Mouse (Mus musculus) limb, embryonic 12.5 days (tissue): ENCODE measurements around the gene Ints13. TPM values are rescaled to one million over a fixed set of nuclear protein-coding genes. Genes with fewer than 3 reads are reported as not detected.

ENCODE experiments used
- ATAC-seq: fragments of 200-750 bp; cut with Nextera tagmentation; 2 replicates; pipeline ENCODE4 v1.8.0; 2017; ENCODE audit warnings: low read depth, moderate TSS enrichment; ENCODE audit not compliant: insufficient number of reproducible peaks, insufficient read depth, low FRiP score, low TSS enrichment
- H3K27ac ChIP-seq: fragments of 300-500 bp; sonication (generic); 2 replicates; pipeline ENCODE4 v1.5.1; 2016; ENCODE audit warnings: mild to moderate bottlenecking, moderate library complexity
- H3K27me3 ChIP-seq: fragments of 300-500 bp; sonication (generic); 2 replicates; pipeline ENCODE4 v1.6.1; 2016; ENCODE audit warnings: mild to moderate bottlenecking, moderate library complexity
- H3K36me3 ChIP-seq: fragments of 300-500 bp; sonication (generic); 2 replicates; pipeline ENCODE4 v1.6.1; 2016; ENCODE audit warnings: mild to moderate bottlenecking, moderate library complexity
- H3K4me1 ChIP-seq: fragments of 300-500 bp; sonication (generic); replicated peaks from 2 replicates; pipeline ENCODE4 v1.6.1; 2016
- H3K4me2 ChIP-seq: fragments of 300-500 bp; sonication (generic); 2 replicates; pipeline ENCODE4 v1.6.1; 2016; ENCODE audit warnings: mild to moderate bottlenecking, moderate library complexity
- H3K4me3 ChIP-seq: fragments of 300-500 bp; sonication (generic); replicated peaks from 2 replicates; pipeline ENCODE4 v1.5.1; 2016; ENCODE audit warnings: mild to moderate bottlenecking
- H3K9ac ChIP-seq: fragments of 300-500 bp; sonication (generic); replicated peaks from 2 replicates; pipeline ENCODE4 v1.6.1; 2016; ENCODE audit warnings: mild to moderate bottlenecking, moderate library complexity
- H3K9me3 ChIP-seq: fragments of 300-500 bp; sonication (generic); 2 replicates; pipeline ENCODE4 v1.6.1; 2016; ENCODE audit warnings: mild to moderate bottlenecking, moderate library complexity
- WGBS: fragments of 180-500 bp; shearing (Covaris S2); methylation state at CpG from one replicate; pipeline ENCODE4 v1.1.7; 2016; 5-methylcytosine and 5-hydroxymethylcytosine counted together
- polyA plus RNA-seq: library from polyadenylated mRNA; unstranded; fragments of >200 nt; fragmentation: Nextera tagmentation; extraction: Ambion mirVana; gene quantifications from 2 replicates; pipeline ENCODE4 v1.2.1, GENCODE M21; 2016

The Ints13 gene
- 92.9 and 101 TPM in 2 replicates for polyA plus RNA-seq

DNA sequence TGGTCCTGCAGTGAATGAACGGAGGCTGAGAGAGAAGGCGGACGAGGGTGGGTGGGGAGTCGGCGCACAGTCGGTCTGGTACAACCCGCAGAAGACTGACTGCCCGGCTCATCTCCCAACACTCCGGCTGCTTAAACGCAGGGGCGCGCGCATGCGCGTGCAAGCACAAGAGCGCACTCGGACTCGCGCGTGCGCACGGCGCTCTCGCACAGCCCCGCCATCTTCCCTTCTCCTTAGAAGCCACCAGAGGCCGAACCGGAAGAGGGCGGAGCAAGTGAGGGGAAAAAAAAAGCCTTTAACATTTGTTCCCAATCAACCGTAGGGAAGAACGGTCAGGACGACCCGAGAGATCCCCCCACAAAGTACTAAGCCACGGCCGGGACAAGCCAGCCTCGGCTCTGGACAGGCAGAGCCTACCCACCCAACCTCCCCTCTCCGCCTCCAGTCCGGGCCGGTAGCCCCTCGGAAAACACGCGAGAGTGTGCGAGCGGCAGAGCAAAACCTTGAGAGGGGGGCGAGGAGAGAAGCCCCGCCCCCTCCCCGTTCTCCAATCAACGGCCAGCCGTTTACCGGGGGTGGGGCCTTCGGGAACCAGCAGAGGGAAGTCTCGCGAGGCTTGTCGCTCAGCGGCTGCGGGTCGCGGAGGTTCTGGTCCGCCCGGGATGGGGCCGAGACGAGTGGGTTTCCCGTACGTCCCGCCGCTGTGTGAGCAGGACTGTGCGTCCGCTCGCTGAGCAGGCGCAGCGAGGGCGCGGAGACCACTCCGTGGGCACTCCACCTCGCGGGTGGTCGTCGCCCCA lies at the start of gene Ints13:
TSS of gene Ints13 (minus strand) at position 526 of the 800 bp plus-strand sequence.
- Histone ChIP-seq H3K9me3 (no peaks in the 10 kb centered on the region), H3K4me1 (peaks cover 40% of the 10 kb centered on the region), H3K4me3 (peak within 1 kb of the TSS; percentile 88), H3K36me3 (no peaks in the 10 kb centered on the region), H3K9ac (peak within 1 kb of the TSS; percentile 95), H3K4me2 (peak within 1 kb of the TSS; percentile 65), H3K27me3 (no peaks in the 10 kb centered on the region), H3K27ac (peak within 1 kb of the TSS; percentile 96)
- peak; percentile 95 for ATAC-seq
- WGBS, result under 1% methylated on average over 76 of the region's 77 CpGs

DNA sequence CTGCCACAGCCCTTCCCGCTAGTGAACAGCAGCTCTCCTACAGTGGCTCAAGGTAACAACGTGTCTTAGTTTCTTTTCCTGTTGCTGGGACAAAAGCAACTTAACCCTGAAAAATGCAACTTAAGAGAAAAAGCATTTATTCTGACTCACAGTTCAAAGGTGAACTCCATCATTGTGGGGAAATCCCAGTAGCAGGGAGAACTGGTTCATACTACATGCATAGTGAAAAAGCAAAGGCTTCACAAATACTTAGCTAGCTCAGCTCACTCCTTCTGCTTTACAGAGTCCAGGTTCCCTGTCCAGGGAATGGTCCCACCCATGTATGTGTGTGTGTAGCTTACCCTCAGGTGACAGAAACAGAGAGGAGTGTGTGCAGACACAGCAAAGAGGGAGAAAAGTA lies 39.0 kb upstream of the Ints13 start:
- WGBS, result 93% methylated on average over 2 of the region's 2 CpGs
- Histone ChIP-seq H3K9ac (no peak overlapping the region), H3K9me3 (no peaks in the 10 kb centered on the region), H3K27me3 (no peaks in the 10 kb centered on the region), H3K36me3 (peaks cover 96% of the 10 kb centered on the region), H3K4me3 (no peak overlapping the region), H3K27ac (no peak overlapping the region), H3K4me2 (no peak overlapping the region), H3K4me1 (no peaks in the 10 kb centered on the region)
- ATAC-seq, result no peak

DNA sequence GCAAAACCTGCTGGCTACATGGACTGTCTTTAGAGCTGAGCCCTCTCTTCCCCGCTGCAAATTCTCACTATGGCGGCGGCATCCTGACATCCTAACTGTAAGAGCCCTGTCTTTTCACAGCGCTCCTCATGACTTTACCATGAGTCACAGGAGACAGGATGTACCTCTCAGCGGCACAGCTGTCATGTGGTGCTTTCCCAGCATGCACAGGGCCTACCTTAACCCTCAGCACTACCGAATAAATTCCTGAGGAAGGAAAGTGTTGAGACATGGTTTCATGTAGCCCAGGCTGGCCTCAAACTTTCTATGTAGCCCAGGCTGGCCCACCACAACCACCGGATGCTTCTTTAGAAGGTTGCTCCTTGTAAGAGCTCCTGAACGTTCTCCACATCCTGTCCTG lies 38.3 kb upstream of the Ints13 start:
- no peak overlapping the region for H3K9ac ChIP-seq
- peaks cover 90% of the 10 kb centered on the region for H3K36me3 ChIP-seq
- H3K27me3 ChIP-seq, result no peaks in the 10 kb centered on the region
- H3K4me2 ChIP-seq, result no peak overlapping the region
- H3K4me3 ChIP-seq, result no peak overlapping the region
- ATAC-seq, result no peak
- 93% methylated on average over 8 of the region's 8 CpGs for WGBS
- no peaks in the 10 kb centered on the region for H3K9me3 ChIP-seq
- H3K27ac ChIP-seq, result no peak overlapping the region
- no peaks in the 10 kb centered on the region for H3K4me1 ChIP-seq

DNA sequence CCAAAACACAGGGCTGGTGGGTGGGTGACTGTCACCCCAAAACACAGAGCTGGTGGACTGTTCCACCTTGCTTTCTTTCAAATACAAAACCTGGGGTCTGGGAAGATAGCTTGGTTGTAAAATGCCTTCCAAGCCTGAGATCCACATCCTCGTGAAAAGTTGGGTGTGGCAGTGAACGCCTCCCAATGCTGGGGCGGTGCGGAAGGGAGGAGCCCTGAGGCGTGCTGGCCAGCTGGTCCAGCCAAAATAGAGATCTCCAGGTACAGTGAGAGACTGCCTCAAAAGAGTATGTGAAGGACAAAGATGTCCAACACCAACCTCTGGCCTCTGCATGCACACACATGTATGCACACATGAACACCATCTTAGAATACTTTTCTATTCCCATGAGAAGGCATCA lies 36.9 kb upstream of the Ints13 start:
- ATAC-seq, result no peak
- Histone ChIP-seq H3K36me3 (peaks cover 91% of the 10 kb centered on the region), H3K27me3 (no peaks in the 10 kb centered on the region), H3K9me3 (no peaks in the 10 kb centered on the region), H3K9ac (no peak overlapping the region), H3K4me2 (no peak overlapping the region), H3K4me1 (no peaks in the 10 kb centered on the region), H3K4me3 (no peak overlapping the region), H3K27ac (no peak overlapping the region)
- WGBS, result 91% methylated on average over 5 of the region's 5 CpGs

DNA sequence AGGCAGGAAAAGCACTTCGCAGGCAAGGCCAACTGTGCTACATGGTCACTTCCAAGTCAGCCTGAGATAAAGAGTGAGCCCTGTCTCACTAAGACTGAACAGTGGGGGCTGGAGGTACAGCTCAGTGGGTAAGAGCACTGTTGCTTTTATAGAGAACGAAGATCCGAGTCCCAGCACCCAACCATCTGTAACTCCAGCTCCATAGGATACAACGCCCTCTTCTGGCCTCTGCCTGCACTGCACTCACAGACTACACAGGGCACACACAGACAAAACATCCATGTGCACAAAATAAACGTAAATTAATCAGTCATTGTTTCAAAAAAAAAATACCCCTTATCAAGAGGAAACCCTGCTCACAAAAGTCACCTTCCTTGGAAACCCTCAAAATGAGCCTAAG lies 36.3 kb upstream of the Ints13 start:
- H3K36me3 ChIP-seq, result peaks cover 93% of the 10 kb centered on the region
- H3K27ac ChIP-seq, result no peak overlapping the region
- no peak overlapping the region for H3K9ac ChIP-seq
- H3K4me2 ChIP-seq, result no peak overlapping the region
- H3K4me1 ChIP-seq, result no peaks in the 10 kb centered on the region
- 88% methylated on average over 5 of the region's 5 CpGs for WGBS
- no peak overlapping the region for H3K4me3 ChIP-seq
- no peaks in the 10 kb centered on the region for H3K9me3 ChIP-seq
- ATAC-seq, result no peak
- no peaks in the 10 kb centered on the region for H3K27me3 ChIP-seq

DNA sequence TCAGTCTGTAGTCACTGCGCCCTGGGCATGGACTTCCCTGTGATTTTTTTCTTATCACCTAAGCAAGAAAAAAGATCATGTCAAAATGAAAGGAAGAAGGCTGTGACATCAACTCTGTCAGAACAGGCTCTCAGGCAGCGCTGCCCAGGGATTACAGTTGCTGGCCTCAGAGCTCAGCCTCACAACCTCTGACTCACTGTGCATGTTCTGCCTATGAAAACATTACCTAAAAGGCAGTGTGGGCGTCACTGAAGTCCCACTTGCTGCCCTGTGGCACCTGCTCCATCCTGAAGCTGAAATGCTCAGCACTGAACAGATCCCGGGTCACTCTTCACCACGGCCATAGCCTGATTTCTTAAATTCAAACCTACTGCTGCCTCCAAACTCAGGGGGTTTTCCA lies 35.1 kb upstream of the Ints13 start:
- ATAC-seq, result no peak

DNA sequence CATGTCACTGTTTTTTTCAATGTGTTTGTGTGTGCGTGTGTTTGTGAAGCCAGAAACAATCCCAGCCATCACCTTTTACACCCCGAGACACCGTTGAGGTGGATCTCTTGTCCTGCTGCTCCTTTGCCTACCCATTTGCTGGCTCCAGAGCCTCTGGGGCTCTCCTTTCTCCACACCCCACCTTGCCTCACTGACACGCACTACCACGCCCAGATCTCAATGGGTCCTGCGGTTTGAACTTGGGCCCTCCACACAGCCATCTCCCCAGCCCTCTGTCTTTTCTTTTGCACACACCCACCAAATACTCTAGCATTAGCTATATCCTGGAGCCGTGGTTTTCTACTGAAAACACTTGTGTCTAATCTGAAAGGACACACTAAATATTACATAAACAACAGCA lies 34.3 kb upstream of the Ints13 start:
- Histone ChIP-seq H3K9ac (no peak overlapping the region), H3K27me3 (no peaks in the 10 kb centered on the region), H3K27ac (no peak overlapping the region), H3K4me1 (no peaks in the 10 kb centered on the region), H3K4me3 (no peak overlapping the region), H3K36me3 (peaks cover 88% of the 10 kb centered on the region), H3K9me3 (no peaks in the 10 kb centered on the region), H3K4me2 (no peak overlapping the region)
- no peak for ATAC-seq
- 92% methylated on average over 7 of the region's 7 CpGs for WGBS

More for the DNA sequence above, 35.1 kb upstream of the Ints13 start:
- Histone ChIP-seq H3K27me3 (no peaks in the 10 kb centered on the region), H3K27ac (no peak overlapping the region), H3K4me1 (no peaks in the 10 kb centered on the region), H3K9ac (no peak overlapping the region), H3K36me3 (peaks cover 88% of the 10 kb centered on the region), H3K4me2 (no peak overlapping the region), H3K9me3 (no peaks in the 10 kb centered on the region), H3K4me3 (no peak overlapping the region)
- WGBS, result 93% methylated on average over 5 of the region's 5 CpGs

DNA sequence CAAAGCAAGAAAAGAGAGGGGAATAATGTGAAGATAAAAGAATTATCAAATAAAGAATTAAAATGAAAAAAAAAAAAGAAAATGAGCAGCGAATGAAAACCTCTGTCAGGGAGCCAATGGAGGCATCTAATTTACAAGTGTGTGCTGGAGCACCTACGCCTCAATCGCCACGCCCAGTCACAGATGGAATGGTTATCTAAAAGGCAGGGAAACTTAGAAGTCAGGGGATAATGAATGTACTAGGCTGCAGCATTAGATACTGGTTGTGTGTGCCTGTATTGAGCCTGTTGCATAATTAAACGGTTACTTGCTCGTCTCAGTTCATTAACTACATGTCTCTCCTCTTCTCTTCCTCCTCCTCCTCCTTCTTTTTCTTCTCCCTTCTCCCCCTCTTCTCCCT lies 33.8 kb upstream of the Ints13 start:
- no peak overlapping the region for H3K4me3 ChIP-seq
- no peak overlapping the region for H3K9ac ChIP-seq
- H3K4me1 ChIP-seq, result no peaks in the 10 kb centered on the region
- 88% methylated on average over 6 of the region's 6 CpGs for WGBS
- no peak for ATAC-seq
- no peaks in the 10 kb centered on the region for H3K9me3 ChIP-seq
- H3K27ac ChIP-seq, result no peak overlapping the region
- H3K36me3 ChIP-seq, result peaks cover 88% of the 10 kb centered on the region
- H3K27me3 ChIP-seq, result no peaks in the 10 kb centered on the region
- no peak overlapping the region for H3K4me2 ChIP-seq

DNA sequence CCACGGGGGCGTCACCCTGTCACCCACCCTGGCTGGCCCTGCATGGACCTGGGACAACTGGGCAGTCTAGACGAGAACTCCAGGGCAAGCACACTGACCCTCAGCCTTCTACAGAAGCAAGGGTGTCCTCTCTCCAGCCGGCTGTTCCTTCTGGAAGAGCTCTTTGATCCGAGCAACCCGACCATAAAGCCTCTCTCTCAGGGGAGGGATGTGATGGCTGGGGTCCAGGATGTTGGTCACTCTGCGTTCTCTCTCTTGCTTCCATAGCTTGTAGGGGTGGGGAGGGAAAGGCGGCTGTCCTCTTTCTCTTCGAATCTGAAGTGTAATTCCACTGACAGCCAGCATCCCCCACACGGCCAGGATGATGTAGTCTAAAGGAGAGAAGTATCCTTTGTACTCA lies 26.0 kb upstream of the Ints13 start:
- 83% methylated on average over 10 of the region's 10 CpGs for WGBS
- Histone ChIP-seq H3K4me1 (no peaks in the 10 kb centered on the region), H3K4me3 (no peak overlapping the region), H3K9me3 (no peaks in the 10 kb centered on the region), H3K27me3 (no peaks in the 10 kb centered on the region), H3K27ac (no peak overlapping the region), H3K9ac (no peak overlapping the region), H3K4me2 (no peak overlapping the region), H3K36me3 (peaks cover 82% of the 10 kb centered on the region)
- ATAC-seq, result no peak

DNA sequence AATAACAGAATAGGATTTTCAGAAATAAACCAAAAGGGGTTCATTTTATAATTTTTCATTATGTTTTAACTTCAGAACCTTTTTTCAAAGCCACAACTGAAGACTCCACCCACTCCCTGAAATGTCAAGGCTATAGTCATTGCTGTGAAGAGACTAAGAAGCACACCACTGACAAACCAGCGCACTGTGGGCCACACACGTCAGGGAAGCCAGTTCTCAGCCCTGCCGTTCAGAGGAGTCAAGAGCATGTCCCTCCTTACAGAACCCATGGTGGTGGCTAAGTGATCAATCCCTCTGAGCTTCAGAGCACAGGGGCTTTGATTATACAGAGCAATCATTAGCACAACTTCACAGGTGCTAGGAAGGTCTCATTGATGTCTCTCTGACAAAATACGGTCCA lies 25.0 kb upstream of the Ints13 start:
- Histone ChIP-seq H3K27ac (no peak overlapping the region), H3K9me3 (no peaks in the 10 kb centered on the region), H3K4me1 (no peaks in the 10 kb centered on the region), H3K9ac (no peak overlapping the region), H3K4me3 (no peak overlapping the region), H3K4me2 (no peak overlapping the region), H3K36me3 (peaks cover 85% of the 10 kb centered on the region), H3K27me3 (no peaks in the 10 kb centered on the region)
- WGBS, result 78% methylated on average over 4 of the region's 4 CpGs
- ATAC-seq, result no peak

DNA sequence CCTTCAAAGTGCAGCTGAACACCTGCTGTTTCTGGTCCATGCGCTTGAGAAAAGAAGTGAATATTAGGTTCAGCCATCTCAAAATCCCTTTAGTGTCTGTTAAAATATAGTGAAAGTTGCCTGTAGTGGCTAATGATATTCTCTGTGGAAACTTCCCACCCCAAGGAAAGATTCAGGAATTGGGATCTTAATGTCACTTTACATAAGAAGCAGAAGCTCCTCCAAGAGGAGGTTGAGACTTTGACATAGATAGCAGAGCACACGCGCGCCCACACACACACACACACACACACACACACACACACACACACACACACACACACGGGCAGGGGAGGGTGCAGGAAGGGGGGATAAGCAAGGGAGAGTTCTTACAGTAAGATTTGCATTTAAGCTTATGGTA lies 7.5 kb upstream of the Ints13 start:
- ATAC-seq, result no peak
- Histone ChIP-seq H3K4me1 (peaks cover 2% of the 10 kb centered on the region; the same call in 1 of the 2 replicates), H3K27ac (no peak overlapping the region), H3K4me2 (no peak overlapping the region), H3K27me3 (no peaks in the 10 kb centered on the region), H3K9ac (no peak overlapping the region), H3K36me3 (peaks cover 47% of the 10 kb centered on the region), H3K9me3 (no peaks in the 10 kb centered on the region), H3K4me3 (no peak overlapping the region)
- 91% methylated on average over 5 of the region's 5 CpGs for WGBS
